In the genomic region with DNA sequence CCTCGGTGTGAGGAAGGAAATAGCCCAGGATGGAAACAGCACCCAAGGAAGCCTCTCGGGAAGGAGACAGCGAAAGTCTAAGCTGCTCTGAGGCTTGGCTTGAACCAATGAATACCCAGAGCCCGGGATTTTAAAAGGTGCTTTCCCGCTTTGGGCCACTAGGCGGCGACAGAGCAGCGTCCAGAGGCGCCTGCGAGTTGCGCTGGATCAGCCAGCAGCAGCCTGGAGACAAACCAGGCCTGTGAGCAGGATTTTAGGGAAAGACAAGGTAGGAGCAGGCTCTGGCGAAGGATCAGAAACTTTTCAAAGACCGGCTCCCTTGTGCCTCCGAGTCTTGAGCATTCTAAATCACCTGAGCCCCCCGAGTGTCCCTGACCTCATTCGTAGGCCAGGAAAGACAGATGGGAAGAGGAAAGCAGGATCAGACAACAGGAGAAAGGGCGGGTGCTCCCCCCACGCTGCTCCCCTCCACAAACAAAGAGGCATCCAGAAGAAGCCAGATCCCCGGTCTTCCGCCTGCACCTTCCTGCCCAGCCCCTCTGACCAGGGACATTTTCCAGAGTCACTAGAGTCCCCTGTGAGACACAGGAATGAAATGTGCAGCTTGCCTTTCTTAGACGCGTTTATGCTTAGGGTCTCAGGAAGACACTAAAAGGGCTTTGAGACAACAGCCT, we compare ENCODE assay signal across 9 mouse cellular contexts. TPM values are rescaled to one million over a fixed set of nuclear protein-coding genes. Genes with fewer than 3 reads are reported as not detected.
DNase-seq lines count a peak whose midpoint lies in the region; ATAC-seq and TF ChIP-seq lines count a peak whose summit lies in the region.
"Had no signal": no experiment of that assay in that cellular context is flagged by ENCODE, and none has a peak within 500 bp of the region (broad histone marks: within the 10 kb centered on the region; RNA-seq: fewer than 3 reads in every experiment).

No protein-coding gene starts in this region.

- DNase-seq in Patski (ENCODE audit: low read depth, low spot score): peak; percentile 19
- DNase-seq in cerebellum, adult 9-10 months: peak; percentile 85
- DNase-seq in frontal cortex, adult 2 months (ENCODE audit: extremely low spot score in 1 of 2, low spot score in 1 of 2): peak; percentile 59 to 97
- peak; percentile 93 for DNase-seq in hindbrain, embryonic 10.5 days (ENCODE audit: low spot score)
- peak; percentile 78 to 93 for DNase-seq in layer of hippocampus, adult 8-10 months (ENCODE audit: low spot score in 2 of 2)
- DNase-seq in lung, postnatal 10 days: peak; percentile 87
- peak; percentile 81 for DNase-seq in right cerebral cortex, adult 18-20 months
- DNase-seq in urinary bladder, postnatal 14 days (ENCODE audit: low spot score): peak; percentile 83

- peak overlapping the region; percentile 75 for H3K27ac ChIP-seq in hindbrain, embryonic 10.5 days
- H3K27ac ChIP-seq: lung, embryonic 15.5 days had no signal

- POLR2A ChIA-PET in Patski (lab: Charles Lee): no interaction called here

- H3K4me3 ChIP-seq in hindbrain, embryonic 10.5 days: 0 out of 2 replicates have a peak overlapping the region, but pooled peaks have one; percentile 4
- H3K4me3 ChIP-seq: lung, embryonic 15.5 days had no signal

- H3K27me3 ChIP-seq in Patski: peaks cover 7% of the 10 kb centered on the region
- H3K27me3 ChIP-seq in hindbrain, embryonic 10.5 days (ENCODE audit: insufficient read depth, poor library complexity, severe bottlenecking): peaks cover 16% of the 10 kb centered on the region; the same call in 1 of the 2 replicates
- H3K27me3 ChIP-seq: lung, embryonic 15.5 days had no signal

- WGBS in hindbrain, embryonic 10.5 days: 10% methylated on average over 22 of the region's 22 CpGs

- peaks cover 6% of the 10 kb centered on the region for H3K4me1 ChIP-seq in hindbrain, embryonic 10.5 days (replicated peaks)
- H3K4me1 ChIP-seq: lung, embryonic 15.5 days had no signal

- no peaks in the 10 kb centered on the region for H3K36me3 ChIP-seq in hindbrain, embryonic 10.5 days
- H3K36me3 ChIP-seq: lung, embryonic 15.5 days had no signal

- H3K9me3 ChIP-seq in hindbrain, embryonic 10.5 days: no peaks in the 10 kb centered on the region
- H3K9me3 ChIP-seq: lung, embryonic 15.5 days had no signal

- in situ Hi-C loops in Patski (cut with MboI; ENCODE audit: low pct_unique_long_range_greater_than_20kb): loop anchor here (25.0 kb wide), 1 partner anchor 597 kb away; the partner anchor contains the start of gene Glrx5

- CTCF ChIA-PET in Patski (lab: Charles Lee): interaction anchor here (1.0 to 1.8 kb wide), 3 partner anchors 9 to 21 kb away, joined by 3 to 6 read pairs (median 5); no protein-coding TSS in a partner anchor

- ATAC-seq in Patski: peak; percentile 51

- peak; percentile 98 for TF ChIP-seq CTCF in Patski (IDR thresholded peaks at IDR 0.05)

RNA-seq across cellular contexts. Expression of gene Gsc, which starts 32.9 kb away (rescaled TPM):
- polyA plus RNA-seq in Patski (2021): 1.0 TPM
- 0.13 TPM in 1 of 2 replicates, not detected in the other for polyA plus RNA-seq in frontal cortex, adult 2 months (2012; rRNA removed)
- polyA plus RNA-seq in hindbrain, embryonic 10.5 days (2016; fragmentation: Nextera tagmentation; extraction: Ambion mirVana): 0.55 and 0.76 TPM in 2 replicates
- total RNA-seq in layer of hippocampus, adult 8-10 months (2022): not detected

RNA-seq across cellular contexts. Expression of gene Serpina3n, which starts 33.7 kb away (rescaled TPM):
- 8.9 TPM for polyA plus RNA-seq in Patski (2021)
- 16.9 and 20.1 TPM in 2 replicates for polyA plus RNA-seq in frontal cortex, adult 2 months (2012; rRNA removed)
- polyA plus RNA-seq in hindbrain, embryonic 10.5 days (2016; fragmentation: Nextera tagmentation; extraction: Ambion mirVana): not detected in 2 replicates
- total RNA-seq in layer of hippocampus, adult 8-10 months (2022): 100 to 1,000 TPM in 2 of 4 experiments, 10 to 100 TPM in 2; 66.0 to 259 (median 118) TPM

Comparison
In these comparisons a context has a peak if more than half of its experiments do, and no peak if none do; other contexts are left out.
1. Peak in every context shown above with its lines: DNase-seq, ATAC-seq, H3K4me3 ChIP-seq and H3K27ac ChIP-seq.
2. DNase-seq: peak in every context shown above with its lines; median percentile 93 in hindbrain, embryonic 10.5 days; 87 in lung, postnatal 10 days; 86 in layer of hippocampus, adult 8-10 months; 85 in cerebellum, adult 9-10 months; 83 in urinary bladder, postnatal 14 days; 81 in right cerebral cortex, adult 18-20 months; 78 in frontal cortex, adult 2 months; 19 in Patski.